Mouse (Mus musculus) urinary bladder, adult 18-20 months (tissue): Measurements from ENCODE around the gene Sgta.
"Not testable (repeated sequence)": the region's sequence is repeated elsewhere in the genome, so short reads cannot be mapped to it uniquely, and the experiment has no call there.

Source experiments
- DNase-seq, 2 experiments: peaks; one replicate each; pipeline ENCODE4 v3.0.0; 2022; ENCODE audit warnings: low spot score in 2 of 2, mixed read lengths in 2 of 2

The Sgta gene

DNA sequence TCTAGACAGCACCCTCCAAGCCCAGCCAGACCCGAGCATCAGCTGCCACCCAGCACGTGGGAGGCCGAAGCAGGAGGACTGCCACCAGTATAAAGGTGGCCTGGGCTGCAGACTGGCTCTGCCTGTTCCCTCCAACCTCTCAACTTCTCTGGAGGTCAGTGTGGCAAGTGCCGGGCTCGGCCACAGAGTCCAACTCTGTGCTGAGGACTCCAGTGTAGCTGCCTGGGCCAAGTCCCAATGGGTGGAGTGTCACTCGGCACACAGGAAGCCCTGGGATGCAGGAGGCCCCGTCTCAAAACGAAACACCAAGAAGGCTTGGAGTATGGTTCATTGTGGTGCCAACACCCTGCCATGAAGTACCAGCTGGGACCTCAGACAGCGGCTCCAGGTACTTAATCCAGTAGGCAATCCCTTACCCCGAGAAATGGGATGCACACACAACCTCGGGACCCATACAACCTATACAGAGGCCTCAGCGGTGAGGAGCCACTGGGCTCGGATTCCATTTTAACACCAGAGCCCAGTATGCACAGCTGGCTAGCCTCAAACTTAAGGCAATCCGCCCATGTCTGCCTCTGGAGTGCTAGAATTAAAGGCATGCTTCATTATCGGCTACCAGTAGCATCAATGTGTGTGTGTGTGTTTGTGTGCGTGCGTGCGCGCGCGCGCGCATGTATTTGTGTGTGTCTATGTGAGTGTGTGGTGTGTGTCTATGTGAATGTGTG, 2.4 kb downstream of the Sgta start:
- no peak for DNase-seq

- not testable (repeated sequence) for DNase-seq
Measured at GRCm38 (mm10) chr10:81055802-81056340, 4.1 kb downstream of the Sgta start.

DNA sequence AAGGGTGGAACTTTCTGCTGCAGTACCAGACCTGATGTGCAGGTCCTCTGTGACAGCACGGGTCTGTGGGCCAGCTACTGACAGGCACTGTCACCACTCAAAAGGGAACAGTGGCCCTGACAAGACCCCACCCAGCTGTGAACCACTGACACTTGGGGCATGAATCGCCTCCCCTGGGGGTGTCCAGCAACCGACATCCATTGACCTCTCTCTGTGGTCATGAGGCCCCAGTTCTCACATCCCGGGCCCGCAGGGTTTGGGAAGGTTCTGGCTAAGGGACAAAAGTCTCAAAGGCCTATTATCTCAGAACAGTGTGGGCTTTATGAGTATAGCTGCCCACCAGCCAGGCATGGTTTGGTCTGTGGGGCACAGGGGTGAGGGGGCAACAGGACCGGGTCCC, 4.8 kb downstream of the Sgta start:
- DNase-seq = no peak

DNA sequence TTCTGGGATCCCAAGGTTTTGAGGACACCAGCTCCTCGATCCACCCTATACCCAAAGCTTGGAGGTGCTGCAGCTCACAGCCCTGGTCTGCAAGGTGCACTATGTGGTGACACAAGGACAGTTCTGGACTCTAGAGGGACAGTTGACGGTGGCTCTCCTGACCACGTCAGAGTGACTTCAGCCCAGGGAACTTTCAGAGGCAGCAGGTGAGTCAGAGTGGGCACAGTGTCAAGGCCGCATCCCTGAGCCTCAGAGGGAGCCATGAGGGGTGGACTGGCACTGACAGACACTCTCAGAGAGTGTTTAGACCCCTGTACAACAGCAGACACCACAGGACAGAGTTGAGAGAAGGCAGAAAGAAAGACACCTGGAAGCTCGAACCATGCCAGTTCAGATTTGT, 7.4 kb downstream of the Sgta start:
- DNase-seq = no peak

GRCm38 (mm10) chr10:81051133-81051532, 8.8 kb downstream of the Sgta start:
- DNase-seq = no peak

DNA sequence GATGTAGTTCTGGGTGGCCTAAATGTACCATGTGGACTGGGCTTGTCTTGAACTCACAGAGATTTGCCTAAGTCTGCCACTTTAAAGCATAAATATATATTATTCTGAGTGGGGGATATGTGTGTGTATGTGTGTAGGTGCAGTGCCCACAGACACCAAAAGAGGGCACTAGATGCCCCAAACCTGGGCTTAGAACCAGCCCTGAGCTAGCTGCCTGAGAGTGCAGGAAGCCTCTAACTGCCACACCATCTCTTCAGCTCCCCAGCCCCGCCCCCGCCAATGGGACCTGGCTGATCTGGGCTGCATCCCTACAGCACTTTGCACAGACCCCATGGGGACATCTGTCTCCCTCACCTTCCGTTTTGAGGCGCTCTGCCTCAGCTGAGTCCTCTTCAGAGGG, 9.3 kb downstream of the Sgta start:
- no peak for DNase-seq

GRCm38 (mm10) chr10:81045246-81045645, 14.7 kb downstream of the Sgta start:
- DNase-seq = not testable (repeated sequence)

DNA sequence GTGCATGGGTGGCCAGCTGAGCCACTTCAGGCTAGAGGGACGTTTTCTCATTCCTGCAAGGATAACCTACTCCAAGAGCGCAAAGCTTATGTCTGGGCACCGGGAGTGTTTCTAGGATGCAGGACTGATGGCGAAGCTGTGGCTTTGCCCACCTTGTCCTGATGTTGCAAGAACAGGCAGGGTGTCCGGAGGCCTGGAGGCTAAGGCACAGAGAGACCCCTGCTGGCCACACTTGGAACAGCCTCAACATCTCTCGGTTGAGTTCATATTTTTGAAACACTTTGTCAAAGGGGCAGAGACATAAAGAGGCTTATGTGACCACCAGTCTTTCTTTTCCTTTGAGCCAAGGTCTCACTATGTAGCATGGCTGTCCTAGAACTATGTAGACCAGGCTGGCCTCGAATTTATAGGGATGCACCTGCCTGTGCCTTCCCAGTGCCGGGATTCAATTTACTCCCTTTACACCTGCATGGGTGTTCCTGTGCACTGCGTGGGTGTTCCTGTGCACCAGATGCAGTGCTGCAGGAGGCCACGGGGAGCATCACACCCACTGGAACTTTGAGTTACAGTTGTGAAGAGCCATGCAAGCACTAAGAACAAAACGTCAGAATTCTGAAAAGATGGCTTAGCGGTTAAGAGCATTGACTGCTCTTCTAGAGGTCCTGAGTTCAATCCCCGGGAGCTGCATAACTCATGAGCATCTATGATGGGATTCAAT, 18.4 kb downstream of the Sgta start:
- DNase-seq = peak; percentile 28 to 54

GRCm38 (mm10) chr10:81036988-81037580, 22.9 kb downstream of the Sgta start, which contains the start of gene Slc39a3:
Gene Slc39a3, minus strand, starts transcription at chr10:81037426.
- DNase-seq = peak; percentile 94 to 100

- no peak for DNase-seq
Measured at GRCm38 (mm10) chr10:81036251-81036650, 23.7 kb downstream of the Sgta start.

- no peak for DNase-seq
Measured at GRCm38 (mm10) chr10:81033586-81033985, 26.4 kb downstream of the Sgta start.

- no peak for DNase-seq
Measured at GRCm38 (mm10) chr10:81029031-81029430, 30.9 kb downstream of the Sgta start.

GRCm38 (mm10) chr10:81028219-81028618, 31.8 kb downstream of the Sgta start:
- no peak for DNase-seq

GRCm38 (mm10) chr10:81027331-81027730, 32.6 kb downstream of the Sgta start:
- DNase-seq = no peak

DNA sequence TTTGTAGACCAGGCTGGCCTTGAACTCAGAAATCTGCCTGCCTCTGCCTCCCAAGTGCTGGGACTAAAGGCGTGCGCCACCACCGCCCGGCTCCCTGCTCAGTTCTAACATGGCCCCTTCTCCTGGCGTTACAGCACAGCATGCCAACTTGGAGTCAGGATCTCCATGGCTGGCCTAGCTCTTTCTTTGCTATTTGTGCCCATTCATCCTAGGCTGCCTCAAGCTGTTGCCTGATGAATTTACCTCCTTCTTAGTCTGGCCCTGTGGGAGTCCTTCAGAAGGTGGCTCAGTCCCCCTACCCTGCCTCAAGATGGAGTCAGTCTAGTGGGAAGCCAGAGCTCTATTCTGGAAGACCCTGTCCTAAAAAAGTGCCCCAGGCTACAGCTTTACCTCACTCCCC, 33.1 kb downstream of the Sgta start:
- no peak for DNase-seq

- DNase-seq = no peak
Measured at GRCm38 (mm10) chr10:81025639-81026275, 34.2 kb downstream of the Sgta start, which contains the start of gene Diras1. Gene Diras1, minus strand, starts transcription at chr10:81025662.

DNA sequence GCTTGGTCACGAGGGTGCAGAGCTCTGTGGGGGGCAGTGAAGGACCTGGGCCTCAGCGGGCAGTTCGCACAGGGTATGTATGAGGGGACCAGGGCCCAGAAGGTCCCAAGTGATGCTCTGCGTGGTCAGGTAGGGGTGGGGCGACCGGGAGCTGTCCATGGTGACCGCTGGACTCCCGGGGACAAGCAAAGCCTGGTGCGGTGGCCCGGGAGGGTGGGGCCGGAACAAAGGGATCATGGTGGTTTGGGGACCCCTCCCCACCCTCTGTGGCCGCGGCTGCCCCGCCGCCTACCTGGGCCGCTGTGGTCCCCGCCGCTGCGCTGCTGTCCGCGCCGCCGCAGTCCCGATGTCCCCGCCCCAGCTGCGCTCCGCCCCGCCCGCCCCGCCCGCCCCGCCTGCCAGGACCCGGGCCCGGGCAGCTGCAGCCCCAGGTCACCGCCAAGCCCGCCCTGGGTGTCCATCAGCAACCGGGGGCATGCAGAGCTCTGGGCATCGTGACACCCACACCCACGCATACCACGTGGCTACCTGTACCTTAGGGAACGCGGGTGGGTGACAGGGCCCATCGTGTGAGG, 34.8 kb downstream of the Sgta start:
- no peak for DNase-seq

DNA sequence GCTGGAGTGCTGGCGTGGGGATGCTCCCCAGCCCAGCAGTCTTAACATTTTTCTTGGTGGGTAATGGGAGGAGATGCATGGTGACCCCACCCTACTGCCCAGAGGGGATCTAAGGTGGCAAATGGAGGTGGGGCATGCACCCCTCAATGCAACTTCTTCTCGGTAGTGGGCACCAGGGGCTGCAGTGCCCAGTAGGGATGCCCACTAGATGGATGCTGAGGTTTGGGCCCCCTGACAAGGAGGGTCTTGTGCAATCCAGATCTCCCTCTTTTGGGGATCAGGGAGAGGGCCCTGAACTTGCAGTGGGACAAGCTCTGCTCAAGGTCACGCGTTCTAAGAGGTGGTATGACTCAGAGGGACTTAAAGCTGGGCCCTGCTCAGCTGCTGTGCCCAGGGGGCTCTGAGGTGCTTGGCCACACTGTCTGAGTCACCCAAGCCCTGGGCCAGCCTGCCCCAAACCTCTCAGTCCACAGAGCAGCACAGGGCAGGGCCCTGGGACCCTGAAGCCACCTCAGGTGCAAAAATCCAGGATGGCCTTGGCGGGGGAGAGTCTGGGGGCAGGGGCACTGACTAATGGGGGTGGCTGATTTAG, 35.5 kb downstream of the Sgta start:
- no peak for DNase-seq

GRCm38 (mm10) chr10:81022744-81023143, 37.2 kb downstream of the Sgta start:
- DNase-seq = no peak

GRCm38 (mm10) chr10:81021547-81022110, 38.4 kb downstream of the Sgta start:
- DNase-seq = no peak

GRCm38 (mm10) chr10:81020207-81020606, 39.8 kb downstream of the Sgta start:
- no peak for DNase-seq
